Mouse (Mus musculus): ENCODE measurements around the gene Ubb. TPM values are rescaled to one million over a fixed set of nuclear protein-coding genes. Genes with fewer than 3 reads are reported as not detected.

Gene Ubb
- polyA plus RNA-seq, 1 experiment from 2014 or later, result 2,876 TPM

DNA sequence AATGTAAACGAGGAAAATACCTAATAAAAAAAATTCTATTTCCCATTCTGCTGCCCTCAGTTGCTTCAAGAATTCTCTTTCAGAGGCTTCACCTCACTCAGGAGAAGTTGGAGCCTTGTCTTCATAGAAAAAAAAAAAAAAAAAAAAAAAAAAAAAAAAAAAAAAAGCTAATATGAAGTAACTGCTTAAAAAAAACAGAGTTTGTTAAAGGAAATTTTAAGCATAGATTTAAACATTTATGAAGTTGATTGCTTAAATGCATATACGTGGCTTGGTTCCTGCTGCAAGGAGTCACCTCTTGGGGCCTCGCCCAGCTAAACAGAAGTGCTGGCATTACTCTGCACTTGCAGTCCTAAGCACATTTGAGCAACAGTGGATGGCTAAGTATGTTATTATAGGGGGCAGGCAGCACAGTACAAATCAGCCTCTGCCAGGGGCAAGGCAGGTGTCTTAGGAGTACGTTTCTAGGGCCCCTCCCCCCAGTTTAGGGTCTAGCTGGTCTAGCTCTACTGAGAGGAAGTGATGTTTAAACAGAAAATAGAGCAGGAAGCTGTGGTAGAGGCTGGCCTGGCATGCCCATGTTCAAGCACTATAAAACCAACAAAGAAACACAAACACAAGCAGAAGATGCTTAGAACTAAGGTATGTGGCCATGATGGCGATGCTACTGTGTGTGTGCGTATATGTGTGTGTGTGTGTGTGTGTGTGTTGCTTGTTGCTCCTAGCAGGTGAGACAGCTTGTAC is 23.2 kb downstream of the Ubb start, which contains the start of gene Trpv2:
TSS of gene Trpv2 (plus strand) at position 528 of the 744 bp plus-strand sequence.
- Histone ChIP-seq H3K4me1 (ENCODE audit: control insufficient read depth in 2 of 2, insufficient read depth in 2 of 2, low read length in 2 of 2) (peaks cover 5 to 6% of the 10 kb centered on the region in 2 experiments; a peak in 2 of 4 replicates), H3K36me3 (ENCODE audit: control insufficient read depth, insufficient read depth, low read length) (no peaks in the 10 kb centered on the region), H3K9me3 (ENCODE audit: control insufficient read depth, low read length) (no peaks in the 10 kb centered on the region), H3K27me3 (ENCODE audit: control insufficient read depth, insufficient read depth, low read length) (no peaks in the 10 kb centered on the region), H3K9ac (ENCODE audit: low read length) (peak within 1 kb of the TSS; percentile 71; the same call in 1 of the 2 replicates), H3K4me3 (ENCODE audit: control insufficient read depth in 1 of 2, insufficient read depth in 1 of 2, low read depth in 1 of 2, low read length in 2 of 2) (peak within 1 kb of the TSS; percentile 45 to 60), H3K4me2 (ENCODE audit: low read length) (peak within 1 kb of the TSS; percentile 99), H3K27ac (replicated peaks in 1 of 2; ENCODE audit: control insufficient read depth in 1 of 2, insufficient read depth in 1 of 2, low read depth in 2 of 2, low read length in 2 of 2) (no peak within 1 kb of the TSS)
- no peak for ATAC-seq (ENCODE audit: insufficient number of reproducible peaks, insufficient read depth, low FRiP score, low read depth)
- WGBS, result 78% methylated on average over 6 of the region's 6 CpGs

DNA sequence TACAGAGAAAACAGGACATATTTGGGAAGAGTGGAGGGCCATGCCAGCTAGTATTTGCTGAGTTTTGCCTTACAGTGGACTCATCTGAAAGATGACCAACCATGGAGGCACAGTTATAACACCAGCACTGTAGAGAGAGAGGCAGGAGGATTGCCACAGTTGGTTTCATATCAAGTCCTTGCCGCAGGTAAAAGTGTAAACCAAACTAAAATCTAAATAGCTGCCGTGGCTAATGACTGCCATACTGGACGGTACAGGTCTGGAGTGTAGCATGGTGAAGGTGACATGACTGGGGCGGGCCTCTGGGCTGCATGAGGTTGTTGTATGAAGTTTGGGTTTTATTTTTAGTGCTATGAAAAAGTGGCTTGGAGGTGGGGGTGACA is 23.7 kb downstream of the Ubb start:
- peaks cover 5 to 6% of the 10 kb centered on the region in 2 experiments; a peak in 2 of 4 replicates for H3K4me1 ChIP-seq (ENCODE audit: control insufficient read depth in 2 of 2, insufficient read depth in 2 of 2, low read length in 2 of 2)
- no peak for ATAC-seq (ENCODE audit: insufficient number of reproducible peaks, insufficient read depth, low FRiP score, low read depth)
- H3K27me3 ChIP-seq (ENCODE audit: control insufficient read depth, insufficient read depth, low read length), result no peaks in the 10 kb centered on the region
- WGBS, result 76% methylated on average over 4 of the region's 4 CpGs
- H3K36me3 ChIP-seq (ENCODE audit: control insufficient read depth, insufficient read depth, low read length), result no peaks in the 10 kb centered on the region
- no peaks in the 10 kb centered on the region for H3K9me3 ChIP-seq (ENCODE audit: control insufficient read depth, low read length)
- no peak overlapping the region for H3K9ac ChIP-seq (ENCODE audit: low read length)
- no peak overlapping the region for H3K4me3 ChIP-seq (ENCODE audit: control insufficient read depth in 1 of 2, insufficient read depth in 1 of 2, low read depth in 1 of 2, low read length in 2 of 2)
- H3K4me2 ChIP-seq (ENCODE audit: low read length), result peak overlapping the region; percentile 99; the same call in 1 of the 2 replicates
- H3K27ac ChIP-seq (replicated peaks in 1 of 2; ENCODE audit: control insufficient read depth in 1 of 2, insufficient read depth in 1 of 2, low read depth in 2 of 2, low read length in 2 of 2), result no peak overlapping the region

DNA sequence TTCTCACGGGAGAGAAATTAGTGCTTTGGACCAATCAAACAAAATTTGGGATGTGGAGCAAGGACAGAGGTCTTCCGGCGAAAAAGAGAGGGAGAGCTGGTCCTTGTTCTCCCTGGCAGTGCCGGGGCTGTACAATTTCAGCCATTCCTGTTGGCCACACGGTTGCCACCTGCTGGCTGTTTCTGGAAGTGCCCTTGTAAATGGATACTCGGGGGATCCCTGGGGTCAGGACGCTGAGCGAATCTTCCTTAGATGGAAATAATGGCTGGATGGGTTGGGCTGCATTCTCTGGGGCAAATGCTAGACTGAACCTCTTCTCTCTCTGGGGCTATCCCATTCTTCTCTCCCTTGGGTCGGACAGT is 24.3 kb downstream of the Ubb start:
- peak; percentile 46 for ATAC-seq (ENCODE audit: insufficient number of reproducible peaks, insufficient read depth, low FRiP score, low read depth)
- H3K9me3 ChIP-seq (ENCODE audit: control insufficient read depth, low read length), result no peaks in the 10 kb centered on the region
- peaks cover 5 to 6% of the 10 kb centered on the region in 2 experiments; a peak in 2 of 4 replicates for H3K4me1 ChIP-seq (ENCODE audit: control insufficient read depth in 2 of 2, insufficient read depth in 2 of 2, low read length in 2 of 2)
- no peaks in the 10 kb centered on the region for H3K36me3 ChIP-seq (ENCODE audit: control insufficient read depth, insufficient read depth, low read length)
- no peaks in the 10 kb centered on the region for H3K27me3 ChIP-seq (ENCODE audit: control insufficient read depth, insufficient read depth, low read length)
- peak overlapping the region; percentile 71 for H3K9ac ChIP-seq (ENCODE audit: low read length)
- peak overlapping the region; percentile 99 for H3K4me2 ChIP-seq (ENCODE audit: low read length)
- WGBS, result under 1% methylated on average over 9 of the region's 9 CpGs
- H3K4me3 ChIP-seq (ENCODE audit: control insufficient read depth in 1 of 2, insufficient read depth in 1 of 2, low read depth in 1 of 2, low read length in 2 of 2), result peak overlapping the region; percentile 45 to 60
- no peak overlapping the region for H3K27ac ChIP-seq (replicated peaks in 1 of 2; ENCODE audit: control insufficient read depth in 1 of 2, insufficient read depth in 1 of 2, low read depth in 2 of 2, low read length in 2 of 2)

DNA sequence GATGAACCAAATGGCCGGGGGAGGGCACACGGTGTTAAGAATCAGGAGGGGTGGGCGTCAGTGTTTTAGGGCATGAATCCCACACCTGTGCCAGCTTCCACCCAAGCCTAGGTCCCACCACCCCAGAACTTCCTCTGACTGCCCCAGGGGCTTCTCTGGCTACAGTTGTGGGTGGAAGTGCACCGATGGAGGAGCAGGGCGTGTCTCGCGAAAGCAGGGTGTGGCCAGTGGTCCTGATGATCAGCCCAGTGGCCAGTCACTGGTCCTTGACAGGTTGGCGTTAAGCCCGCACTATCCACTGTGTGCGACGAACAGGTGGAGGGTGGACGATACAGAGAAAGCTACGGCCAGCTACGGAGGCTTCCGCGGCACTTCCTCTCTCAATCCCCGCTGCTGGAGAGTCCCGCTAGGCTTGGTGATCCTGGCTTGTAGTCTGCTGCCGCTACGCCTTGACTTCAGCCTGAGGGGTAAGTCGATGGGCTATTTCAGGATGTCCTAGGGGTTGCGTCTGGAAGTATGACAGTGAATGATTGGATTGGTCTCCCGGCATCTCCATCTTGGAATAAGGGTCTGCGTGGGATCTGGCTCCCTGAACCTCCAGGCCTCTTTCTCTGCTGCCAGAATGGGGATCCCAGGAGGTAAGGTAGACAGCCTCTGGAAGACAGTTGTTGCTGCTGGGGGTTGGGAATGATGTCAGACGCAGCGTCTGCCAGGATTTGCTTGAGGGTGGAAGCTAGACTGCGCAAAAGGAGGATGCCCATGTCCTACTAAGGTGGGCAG is 24.9 kb downstream of the Ubb start:
- no peak overlapping the region for H3K27ac ChIP-seq (replicated peaks in 1 of 2; ENCODE audit: control insufficient read depth in 1 of 2, insufficient read depth in 1 of 2, low read depth in 2 of 2, low read length in 2 of 2)

DNA sequence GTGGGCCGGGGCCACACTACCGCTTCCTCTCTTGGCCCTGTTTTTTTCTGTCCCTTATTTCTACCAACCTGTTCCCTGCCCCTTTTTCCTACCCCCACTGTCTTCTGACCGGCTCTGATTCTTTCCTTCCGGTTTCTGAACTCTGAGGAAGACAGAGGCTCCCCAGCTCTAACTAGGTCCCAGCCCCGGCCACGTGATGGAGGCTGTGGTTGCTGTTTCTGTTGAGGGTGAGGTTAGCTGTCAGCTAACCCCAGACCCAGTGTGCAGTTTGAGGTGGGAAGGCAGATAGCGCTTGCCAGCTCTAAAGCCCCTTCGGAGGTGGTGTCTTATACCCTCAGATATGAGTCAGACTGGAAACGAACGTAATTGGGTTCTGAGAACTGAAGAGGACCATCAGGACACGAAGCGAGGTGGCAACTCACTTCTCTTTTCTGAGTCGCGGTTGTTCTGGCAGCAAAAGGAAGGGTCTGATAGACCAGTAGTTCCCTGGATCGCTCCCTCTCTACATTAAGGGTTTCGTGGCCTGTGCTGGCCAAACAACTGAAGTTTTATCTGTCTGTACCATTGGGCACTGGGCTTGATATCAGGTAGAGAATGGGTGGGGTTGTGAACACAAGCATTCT is 25.7 kb downstream of the Ubb start:
- WGBS, result 50% methylated on average over 16 of the region's 16 CpGs

More for the DNA sequence above, 24.9 kb downstream of the Ubb start:
- Histone ChIP-seq H3K4me3 (ENCODE audit: control insufficient read depth in 1 of 2, insufficient read depth in 1 of 2, low read depth in 1 of 2, low read length in 2 of 2) (peak overlapping the region; percentile 45 to 60), H3K4me1 (ENCODE audit: control insufficient read depth in 2 of 2, insufficient read depth in 2 of 2, low read length in 2 of 2) (peaks cover 5 to 6% of the 10 kb centered on the region in 2 experiments; a peak in 2 of 4 replicates), H3K9me3 (ENCODE audit: control insufficient read depth, low read length) (no peaks in the 10 kb centered on the region), H3K4me2 (ENCODE audit: low read length) (peak overlapping the region; percentile 99), H3K9ac (ENCODE audit: low read length) (peak overlapping the region; percentile 71), H3K27me3 (ENCODE audit: control insufficient read depth, insufficient read depth, low read length) (no peaks in the 10 kb centered on the region), H3K36me3 (ENCODE audit: control insufficient read depth, insufficient read depth, low read length) (no peaks in the 10 kb centered on the region)
- peak; percentile 56 for ATAC-seq (ENCODE audit: insufficient number of reproducible peaks, insufficient read depth, low FRiP score, low read depth)
- 5% methylated on average over 27 of the region's 27 CpGs for WGBS

DNA sequence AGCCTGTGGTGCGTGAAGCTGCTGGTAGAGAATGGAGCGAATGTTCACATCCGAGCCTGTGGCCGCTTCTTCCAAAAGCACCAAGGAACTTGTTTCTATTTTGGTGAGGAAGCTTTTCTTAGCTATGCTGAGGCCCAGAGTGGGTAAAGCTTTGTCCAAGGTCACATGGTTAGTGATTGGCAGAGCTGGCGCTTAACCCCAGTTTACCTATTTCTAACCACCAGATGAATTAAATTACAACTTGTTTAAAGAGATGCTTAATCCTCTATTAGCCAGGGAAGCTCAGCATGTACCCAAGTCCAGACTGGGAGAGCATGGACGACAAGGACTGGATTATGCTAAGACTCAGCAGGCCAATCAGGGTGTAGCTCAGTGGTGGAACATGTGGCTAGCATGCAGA is 32.1 kb downstream of the Ubb start:
- 0 out of 4 replicates have a peak overlapping the region, but pooled peaks of 1 of the 2 experiments have one; percentile 0 for H3K4me3 ChIP-seq (ENCODE audit: control insufficient read depth in 1 of 2, insufficient read depth in 1 of 2, low read depth in 1 of 2, low read length in 2 of 2)
- no peaks in the 10 kb centered on the region for H3K9me3 ChIP-seq (ENCODE audit: control insufficient read depth, low read length)
- H3K27me3 ChIP-seq (ENCODE audit: control insufficient read depth, insufficient read depth, low read length), result no peaks in the 10 kb centered on the region
- 44% methylated on average over 6 of the region's 6 CpGs for WGBS
- no peak for ATAC-seq (ENCODE audit: insufficient number of reproducible peaks, insufficient read depth, low FRiP score, low read depth)
- peak overlapping the region; percentile 35; the same call in 1 of the 2 replicates for H3K9ac ChIP-seq (ENCODE audit: low read length)
- no peaks in the 10 kb centered on the region for H3K36me3 ChIP-seq (ENCODE audit: control insufficient read depth, insufficient read depth, low read length)
- H3K4me2 ChIP-seq (ENCODE audit: low read length), result peak overlapping the region; percentile 38
- peaks cover 4 to 11% of the 10 kb centered on the region in 2 experiments; a peak in 3 of 4 replicates for H3K4me1 ChIP-seq (ENCODE audit: control insufficient read depth in 2 of 2, insufficient read depth in 2 of 2, low read length in 2 of 2)
- peak overlapping the region; percentile 15 to 55; a peak in 3 of 4 replicates for H3K27ac ChIP-seq (replicated peaks in 1 of 2; ENCODE audit: control insufficient read depth in 1 of 2, insufficient read depth in 1 of 2, low read depth in 2 of 2, low read length in 2 of 2)

More for the DNA sequence above, 25.7 kb downstream of the Ubb start:
- H3K27ac ChIP-seq (replicated peaks in 1 of 2; ENCODE audit: control insufficient read depth in 1 of 2, insufficient read depth in 1 of 2, low read depth in 2 of 2, low read length in 2 of 2), result no peak overlapping the region
- H3K27me3 ChIP-seq (ENCODE audit: control insufficient read depth, insufficient read depth, low read length), result no peaks in the 10 kb centered on the region
- no peaks in the 10 kb centered on the region for H3K9me3 ChIP-seq (ENCODE audit: control insufficient read depth, low read length)
- ATAC-seq (ENCODE audit: insufficient number of reproducible peaks, insufficient read depth, low FRiP score, low read depth), result no peak
- H3K4me1 ChIP-seq (ENCODE audit: control insufficient read depth in 2 of 2, insufficient read depth in 2 of 2, low read length in 2 of 2), result peaks cover 5 to 6% of the 10 kb centered on the region in 2 experiments; a peak in 2 of 4 replicates
- peak overlapping the region; percentile 45 to 60 for H3K4me3 ChIP-seq (ENCODE audit: control insufficient read depth in 1 of 2, insufficient read depth in 1 of 2, low read depth in 1 of 2, low read length in 2 of 2)
- H3K4me2 ChIP-seq (ENCODE audit: low read length), result peak overlapping the region; percentile 99
- H3K9ac ChIP-seq (ENCODE audit: low read length), result peak overlapping the region; percentile 71
- no peaks in the 10 kb centered on the region for H3K36me3 ChIP-seq (ENCODE audit: control insufficient read depth, insufficient read depth, low read length)

DNA sequence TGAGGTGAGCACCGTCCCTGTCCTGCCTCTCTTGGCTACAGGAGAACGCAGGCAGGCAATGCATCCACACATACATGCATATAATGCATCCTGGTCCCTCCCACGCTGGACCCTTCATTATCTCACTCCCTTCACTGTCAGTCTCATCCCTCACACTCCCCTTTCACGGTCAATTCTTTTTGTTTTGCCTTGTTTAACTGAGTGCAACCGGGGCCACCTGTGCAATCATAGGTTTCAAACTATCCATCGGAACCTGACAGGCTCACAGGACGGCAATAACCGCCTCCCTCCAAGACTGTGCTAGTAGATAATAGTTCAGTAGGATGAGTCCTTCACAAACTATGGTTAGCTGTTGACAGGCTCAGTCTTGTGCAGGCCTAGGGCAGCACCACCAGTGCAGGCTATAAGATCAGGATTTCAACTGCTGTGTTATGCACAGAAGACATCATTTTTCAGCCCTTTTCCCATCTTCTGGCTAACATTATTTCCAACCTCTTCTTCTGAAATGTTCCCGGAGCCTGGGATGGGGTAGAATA is 33.8 kb downstream of the Ubb start:
- 77% methylated on average over 9 of the region's 9 CpGs for WGBS
- no peak for ATAC-seq (ENCODE audit: insufficient number of reproducible peaks, insufficient read depth, low FRiP score, low read depth)

More for the DNA sequence above, 33.8 kb downstream of the Ubb start:
- Histone ChIP-seq H3K4me2 (ENCODE audit: low read length) (no peak overlapping the region), H3K9ac (ENCODE audit: low read length) (no peak overlapping the region), H3K27me3 (ENCODE audit: control insufficient read depth, insufficient read depth, low read length) (no peaks in the 10 kb centered on the region), H3K27ac (replicated peaks in 1 of 2; ENCODE audit: control insufficient read depth in 1 of 2, insufficient read depth in 1 of 2, low read depth in 2 of 2, low read length in 2 of 2) (no peak overlapping the region), H3K9me3 (ENCODE audit: control insufficient read depth, low read length) (no peaks in the 10 kb centered on the region), H3K4me1 (ENCODE audit: control insufficient read depth in 2 of 2, insufficient read depth in 2 of 2, low read length in 2 of 2) (peaks cover 4 to 11% of the 10 kb centered on the region in 2 experiments; a peak in 3 of 4 replicates), H3K4me3 (ENCODE audit: control insufficient read depth in 1 of 2, insufficient read depth in 1 of 2, low read depth in 1 of 2, low read length in 2 of 2) (no peak overlapping the region), H3K36me3 (ENCODE audit: control insufficient read depth, insufficient read depth, low read length) (no peaks in the 10 kb centered on the region)

Data from heart, embryonic 14.5 days (tissue).